Mouse (Mus musculus) kidney, adult 2 months (tissue): ENCODE results near the gene Dolpp1. TPM values are rescaled to one million over a fixed set of nuclear protein-coding genes. Genes with fewer than 3 reads are reported as not detected.

ENCODE experiments used
- DNase-seq: peaks from one replicate; pipeline ENCODE4 v3.0.0; 2021
- H3K27ac ChIP-seq: fragments of 200-500 bp; 2 replicates; pipeline ENCODE4 v1.5.1; 2012; ENCODE audit warnings: low read depth, low read length, control low read depth, inconsistent platforms; ENCODE audit not compliant: insufficient read depth
- H3K27me3 ChIP-seq: fragments of 200-500 bp; replicated peaks from 2 replicates; pipeline ENCODE4 v1.6.1; 2012; ENCODE audit warnings: mild to moderate bottlenecking, moderate library complexity, low read length, inconsistent platforms; ENCODE audit not compliant: control insufficient read depth, insufficient read depth
- H3K36me3 ChIP-seq: fragments of 200-500 bp; 2 replicates; pipeline ENCODE4 v1.6.1; 2012; ENCODE audit warnings: mild to moderate bottlenecking, moderate library complexity, low read length, inconsistent platforms; ENCODE audit not compliant: control insufficient read depth, insufficient read depth
- H3K4me1 ChIP-seq: fragments of 200-500 bp; 2 replicates; pipeline ENCODE4 v1.6.1; 2011; ENCODE audit warnings: low read length; ENCODE audit not compliant: control insufficient read depth, insufficient read depth
- H3K4me3 ChIP-seq: fragments of 200-500 bp; 2 replicates; pipeline ENCODE4 v1.5.1; 2011; ENCODE audit warnings: mild to moderate bottlenecking, low read depth, low read length, control low read depth; ENCODE audit not compliant: insufficient read depth
- CTCF ChIP-seq: fragments of 200-500 bp; conservative IDR thresholded peaks from 2 replicates; pipeline ENCODE4 v1.5.1; 2011; ENCODE audit warnings: low read depth, mild to moderate bottlenecking, control low read depth, low read length, moderate library complexity, mixed read lengths; ENCODE audit not compliant: insufficient read depth, insufficient read length
- POLR2A ChIP-seq: fragments of 200-500 bp; IDR thresholded peaks from one replicate; pipeline ENCODE4 v1.6.1; 2011; ENCODE audit warnings: low read depth, low read length, control low read depth
- WGBS: fragments of 180-500 bp; shearing (Covaris S2); methylation state at CpG from one replicate; pipeline ENCODE4 v1.1.7; 2018; 5-methylcytosine and 5-hydroxymethylcytosine counted together
- polyA plus RNA-seq: library from polyadenylated mRNA; depleted of rRNA; stranded (reverse); fragments of >200 nt; gene quantifications from 2 replicates; pipeline ENCODE4 v1.2.3, GENCODE M21; 2012; rRNA removed

Gene Dolpp1
- polyA plus RNA-seq = 30.6 and 36.4 TPM in 2 replicates

DNA sequence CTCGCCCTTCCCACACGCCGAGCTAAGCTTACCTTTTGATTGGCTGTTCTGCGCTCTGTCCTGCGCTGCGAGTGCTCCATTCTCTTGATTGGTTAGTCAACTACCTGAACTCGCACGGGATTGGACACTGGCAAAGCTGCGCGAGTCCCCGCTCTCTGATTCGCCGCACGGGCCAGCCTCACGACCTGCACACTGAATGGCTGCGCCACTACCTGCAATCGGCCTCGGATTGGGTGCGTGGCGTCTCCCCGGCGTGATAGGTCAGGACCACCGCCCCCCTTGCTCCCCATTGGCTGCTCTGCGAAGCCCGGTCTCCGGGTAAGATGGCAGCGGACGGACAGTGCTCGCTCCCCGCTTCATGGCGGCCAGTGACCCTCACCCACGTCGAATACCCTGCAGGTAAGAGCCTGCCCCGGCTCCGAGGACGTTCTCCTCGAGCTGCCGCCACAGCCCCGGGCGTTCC is at the start of gene Dolpp1:
TSS of gene Dolpp1 (plus strand) at position 141 of the 463 bp plus-strand sequence.
- 1% methylated on average over 40 of the region's 40 CpGs for WGBS
- H3K4me3 ChIP-seq = peak within 1 kb of the TSS; percentile 77
- H3K4me1 ChIP-seq = no peaks in the 10 kb centered on the region; the same call in 1 of the 2 replicates
- no peaks in the 10 kb centered on the region for H3K27me3 ChIP-seq
- peak; percentile 99 for DNase-seq
- no peaks in the 10 kb centered on the region; the same call in 1 of the 2 replicates for H3K36me3 ChIP-seq
- TF ChIP-seq CTCF (no peak), POLR2A (peak; percentile 50)
- peak within 1 kb of the TSS; percentile 41 for H3K27ac ChIP-seq

DNA sequence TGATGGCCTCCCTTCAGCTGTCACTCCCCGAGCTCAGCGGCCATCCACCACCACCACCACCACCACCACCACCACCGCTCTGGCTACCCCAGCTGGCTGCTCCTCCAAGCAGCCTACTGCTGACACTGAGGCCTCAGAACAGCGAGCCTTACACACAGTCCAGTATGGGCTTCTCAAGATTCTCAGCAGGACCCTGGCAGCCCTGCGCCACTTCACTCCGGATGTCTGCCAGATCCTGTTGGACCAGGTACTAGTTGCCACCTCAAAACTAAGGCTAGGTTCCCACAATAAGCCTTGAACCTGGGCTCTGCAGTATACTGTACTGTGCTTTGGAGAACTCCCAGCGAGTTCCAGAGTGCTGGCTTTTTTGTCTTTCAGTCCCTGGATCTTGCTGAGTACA is 49.5 kb upstream of the Dolpp1 start:
- H3K4me1 ChIP-seq = no peaks in the 10 kb centered on the region
- H3K36me3 ChIP-seq = peaks cover 3% of the 10 kb centered on the region
- DNase-seq = no peak
- H3K27ac ChIP-seq = no peak overlapping the region
- TF ChIP-seq CTCF (no peak), POLR2A (no peak)
- H3K4me3 ChIP-seq = no peak overlapping the region
- no peaks in the 10 kb centered on the region for H3K27me3 ChIP-seq
- WGBS = 93% methylated on average over 7 of the region's 7 CpGs

DNA sequence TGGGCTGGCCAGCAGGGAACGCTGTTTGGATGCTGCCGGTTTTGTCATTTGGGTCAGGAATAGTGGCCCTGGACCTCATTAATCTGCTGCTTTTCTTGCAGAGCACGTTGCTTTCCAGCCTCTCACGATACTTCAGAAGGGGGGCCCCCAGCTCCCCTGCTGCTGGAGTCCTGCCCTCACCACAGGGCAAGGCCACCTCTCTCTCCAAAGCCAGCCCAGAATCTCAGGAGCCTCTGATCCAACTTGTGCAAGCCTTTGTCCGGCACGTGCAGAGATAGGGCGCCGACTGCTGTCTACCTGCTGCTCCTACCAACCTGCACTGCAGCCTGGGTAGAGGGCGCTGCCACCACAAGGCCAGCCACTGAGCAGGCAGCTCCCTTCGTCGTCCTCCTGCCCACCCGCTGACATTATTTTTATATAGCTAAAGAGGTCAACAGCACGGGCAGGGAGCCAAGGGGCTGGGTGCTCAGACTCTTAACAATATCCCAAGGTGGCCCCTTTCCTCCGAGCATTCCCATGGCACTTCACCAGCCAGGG is 48.4 kb upstream of the Dolpp1 start:
- DNase-seq = no peak
- no peak overlapping the region for H3K27ac ChIP-seq
- H3K36me3 ChIP-seq = peaks cover 3% of the 10 kb centered on the region
- TF ChIP-seq POLR2A (no peak), CTCF (no peak)
- WGBS = 56% methylated on average over 14 of the region's 14 CpGs
- no peaks in the 10 kb centered on the region for H3K27me3 ChIP-seq
- no peaks in the 10 kb centered on the region for H3K4me1 ChIP-seq
- no peak overlapping the region for H3K4me3 ChIP-seq

DNA sequence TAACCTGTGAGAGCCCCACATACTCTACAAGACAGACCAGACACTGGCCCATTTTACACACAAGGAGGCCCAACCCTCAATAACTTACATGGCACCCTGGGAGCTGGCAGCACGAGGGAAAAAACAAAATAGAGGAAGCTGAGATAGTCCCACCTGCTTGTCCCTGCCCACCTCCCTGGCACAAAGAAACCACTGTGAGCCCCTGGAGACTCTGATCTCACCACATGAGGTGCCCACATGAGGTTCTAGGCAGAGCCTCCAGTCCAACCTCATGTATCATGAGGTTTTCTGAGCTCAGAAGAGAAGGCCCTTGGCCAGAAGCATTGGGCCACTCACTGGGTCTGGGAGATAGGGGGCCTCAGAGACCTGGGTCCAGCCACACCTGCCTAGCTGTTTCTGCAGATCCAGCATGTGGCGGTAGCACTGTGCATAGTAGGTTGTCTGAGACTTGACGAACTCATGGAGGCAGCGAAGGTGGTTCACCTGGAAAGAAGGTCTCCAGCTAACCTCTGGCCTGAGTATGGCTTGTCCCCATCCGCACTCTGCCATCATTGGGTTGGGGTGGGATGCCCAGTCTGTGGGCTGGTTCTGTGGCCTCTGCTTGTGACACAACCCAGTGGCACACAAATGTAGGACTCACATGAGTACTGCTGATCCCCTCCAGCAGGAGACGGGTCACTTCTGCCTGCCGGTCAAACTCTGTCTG is 45.9 kb upstream of the Dolpp1 start:
- WGBS = 93% methylated on average over 7 of the region's 7 CpGs
- no peak overlapping the region for H3K4me3 ChIP-seq
- H3K27me3 ChIP-seq = no peaks in the 10 kb centered on the region
- no peak for DNase-seq
- H3K4me1 ChIP-seq = no peaks in the 10 kb centered on the region
- no peak overlapping the region for H3K27ac ChIP-seq
- H3K36me3 ChIP-seq = peaks cover 3% of the 10 kb centered on the region
- TF ChIP-seq POLR2A (no peak), CTCF (no peak)

DNA sequence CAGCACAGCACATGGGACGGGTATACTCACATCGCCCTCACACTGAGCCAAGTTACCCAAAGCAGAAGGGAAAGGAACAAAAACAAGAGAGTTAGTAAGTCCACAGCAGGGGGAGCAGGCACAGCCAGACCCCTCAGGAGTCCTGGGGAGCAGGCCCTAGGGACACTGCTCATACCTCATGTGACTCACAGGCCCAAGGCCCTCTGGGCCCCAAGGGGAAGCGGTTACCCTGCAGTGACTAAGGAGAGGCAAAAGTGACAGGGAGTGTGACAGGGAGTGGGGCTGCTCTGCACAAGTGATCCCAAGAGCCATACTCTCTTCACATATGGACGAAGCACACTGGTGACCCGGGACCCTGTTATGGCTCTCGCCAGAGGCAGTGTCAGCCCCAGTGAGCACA is 42.9 kb upstream of the Dolpp1 start:
- no peak overlapping the region for H3K4me3 ChIP-seq
- H3K27me3 ChIP-seq = no peaks in the 10 kb centered on the region
- H3K27ac ChIP-seq = no peak overlapping the region
- no peaks in the 10 kb centered on the region for H3K4me1 ChIP-seq
- no peak for TF ChIP-seq POLR2A
- no peak for TF ChIP-seq CTCF
- 94% methylated on average over 6 of the region's 6 CpGs for WGBS
- H3K36me3 ChIP-seq = no peaks in the 10 kb centered on the region; the same call in 1 of the 2 replicates
- DNase-seq = no peak

DNA sequence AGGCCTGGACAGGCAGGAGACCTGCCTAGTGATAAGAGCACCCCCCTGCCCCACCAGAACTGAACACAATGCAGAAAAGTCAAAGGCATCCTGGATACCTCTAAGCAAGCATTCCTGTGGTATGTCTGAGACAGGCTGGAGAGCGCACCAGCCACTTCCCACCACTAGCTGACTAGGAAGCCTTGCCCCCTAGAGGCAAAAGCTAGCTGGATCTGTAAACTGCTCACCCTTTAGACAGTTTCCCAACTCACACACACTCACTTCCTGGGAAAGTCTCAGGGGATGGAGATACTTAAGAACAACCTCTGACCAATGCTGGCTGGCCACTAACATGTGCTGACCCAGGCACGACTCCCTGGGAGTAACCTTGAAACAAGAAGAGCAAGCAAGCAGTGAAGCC is 40.9 kb upstream of the Dolpp1 start:
- DNase-seq = peak; percentile 40
- Histone ChIP-seq H3K36me3 (no peaks in the 10 kb centered on the region), H3K4me1 (no peaks in the 10 kb centered on the region), H3K4me3 (no peak overlapping the region), H3K27ac (no peak overlapping the region), H3K27me3 (no peaks in the 10 kb centered on the region)
- 53% methylated on average over 2 of the region's 2 CpGs for WGBS
- TF ChIP-seq CTCF = peak; percentile 26; the same call in 1 of the 2 replicates
- TF ChIP-seq POLR2A = no peak

DNA sequence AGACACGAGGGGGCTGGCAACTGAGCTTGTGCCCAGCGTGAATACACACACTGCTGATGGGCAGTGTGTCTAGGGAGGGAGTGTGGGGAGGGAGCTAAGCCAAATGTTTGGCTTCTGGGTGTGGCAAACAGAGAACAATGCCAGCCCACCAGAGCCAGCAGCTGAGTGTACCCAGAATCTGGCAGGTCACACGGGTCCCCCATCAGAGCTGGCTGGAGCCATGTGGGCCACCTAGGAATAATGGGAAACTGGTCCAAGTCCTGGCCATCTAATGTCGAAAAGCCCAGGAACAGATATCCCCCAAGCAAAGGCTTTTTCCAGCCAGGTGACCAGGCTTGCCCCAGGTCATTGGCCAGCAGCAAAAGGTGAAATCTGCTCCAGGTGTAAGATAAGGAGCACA is 36.2 kb upstream of the Dolpp1 start:
- no peak overlapping the region for H3K27ac ChIP-seq
- TF ChIP-seq CTCF (no peak), POLR2A (no peak)
- H3K27me3 ChIP-seq = no peaks in the 10 kb centered on the region
- H3K36me3 ChIP-seq = no peaks in the 10 kb centered on the region
- no peak for DNase-seq
- no peak overlapping the region for H3K4me3 ChIP-seq
- H3K4me1 ChIP-seq = peaks cover 4% of the 10 kb centered on the region; the same call in 1 of the 2 replicates
- WGBS = 73% methylated on average over 4 of the region's 4 CpGs
